Mouse (Mus musculus): Measurements from ENCODE around the gene Fancc.
"Not testable (repeated sequence)": the region's sequence is repeated elsewhere in the genome, so short reads cannot be mapped to it uniquely, and the experiment has no call there.

Fancc gene

GRCm38 (mm10) chr13:63514931-63515360 lies 17.9 kb upstream of the Fancc start:
- no peak for DNase-seq

- DNase-seq: peak; percentile 42 to 46
Measured at GRCm38 (mm10) chr13:63513374-63514098, 16.5 kb upstream of the Fancc start.

GRCm38 (mm10) chr13:63512411-63512810 lies 15.3 kb upstream of the Fancc start:
- DNase-seq: no peak

GRCm38 (mm10) chr13:63507821-63508220 lies 10.7 kb upstream of the Fancc start:
- DNase-seq: no peak

GRCm38 (mm10) chr13:63507001-63507556 lies 10.0 kb upstream of the Fancc start:
- DNase-seq: no peak

GRCm38 (mm10) chr13:63506364-63506763 lies 9.3 kb upstream of the Fancc start:
- no peak for DNase-seq

GRCm38 (mm10) chr13:63502391-63502790 lies 5.3 kb upstream of the Fancc start:
- no peak for DNase-seq

GRCm38 (mm10) chr13:63499489-63499888 lies 2.4 kb upstream of the Fancc start:
- DNase-seq: no peak

- no peak for DNase-seq
Measured at GRCm38 (mm10) chr13:63487707-63488042, 9.4 kb downstream of the Fancc start.

GRCm38 (mm10) chr13:63486791-63487706 lies 10.0 kb downstream of the Fancc start:
- no peak for DNase-seq

GRCm38 (mm10) chr13:63475356-63475755 lies 21.7 kb downstream of the Fancc start:
- peak in 1 of 2 experiments; percentile 17 for DNase-seq

- DNase-seq: peak; percentile 66 to 68
Measured at GRCm38 (mm10) chr13:63452898-63453297, 44.2 kb downstream of the Fancc start.

- no peak for DNase-seq
Measured at GRCm38 (mm10) chr13:63451140-63451539, 45.9 kb downstream of the Fancc start.

GRCm38 (mm10) chr13:63445419-63445818 lies 51.7 kb downstream of the Fancc start:
- DNase-seq: no peak

GRCm38 (mm10) chr13:63432759-63433158 lies 64.3 kb downstream of the Fancc start:
- peak; percentile 39 to 44 for DNase-seq

GRCm38 (mm10) chr13:63431857-63432191 lies 65.3 kb downstream of the Fancc start:
- no peak for DNase-seq

GRCm38 (mm10) chr13:63431030-63431856 lies 65.8 kb downstream of the Fancc start:
- DNase-seq: peak; percentile 94 to 95

GRCm38 (mm10) chr13:63430681-63431029 lies 66.4 kb downstream of the Fancc start:
- DNase-seq: no peak

- DNase-seq: no peak
Measured at GRCm38 (mm10) chr13:63430206-63430605, 66.9 kb downstream of the Fancc start.

GRCm38 (mm10) chr13:63428211-63428610 lies 68.9 kb downstream of the Fancc start:
- DNase-seq: not testable (repeated sequence)

GRCm38 (mm10) chr13:63423060-63423459 lies 74.0 kb downstream of the Fancc start:
- DNase-seq: no peak

GRCm38 (mm10) chr13:63421225-63421624 lies 75.9 kb downstream of the Fancc start:
- no peak for DNase-seq

- DNase-seq: no peak
Measured at GRCm38 (mm10) chr13:63418148-63418547, 78.9 kb downstream of the Fancc start.
